Mouse (Mus musculus) hindbrain, embryonic 13.5 days (tissue): ENCODE measurements around the gene Olfr926. TPM values are rescaled to one million over a fixed set of nuclear protein-coding genes. Genes with fewer than 3 reads are reported as not detected.
"Not testable (repeated sequence)": the region's sequence is repeated elsewhere in the genome, so short reads cannot be mapped to it uniquely, and the experiment has no call there.

ENCODE experiments used
- ATAC-seq: fragments of 200-750 bp; cut with Nextera tagmentation; 2 replicates; pipeline ENCODE4 v1.8.0; 2017; ENCODE audit warnings: moderate TSS enrichment; ENCODE audit not compliant: low FRiP score
- H3K27ac ChIP-seq: fragments of 300-500 bp; sonication (generic); 2 replicates; pipeline ENCODE4 v1.5.1; 2015; ENCODE audit warnings: inconsistent platforms, mild to moderate bottlenecking, moderate library complexity
- H3K27me3 ChIP-seq: fragments of 300-500 bp; sonication (generic); 2 replicates; pipeline ENCODE4 v1.6.1; 2015; ENCODE audit warnings: mild to moderate bottlenecking, inconsistent platforms
- H3K36me3 ChIP-seq: fragments of 300-500 bp; sonication (generic); 2 replicates; pipeline ENCODE4 v1.6.1; 2015; ENCODE audit warnings: mild to moderate bottlenecking, inconsistent platforms
- H3K4me1 ChIP-seq: fragments of 300-500 bp; sonication (generic); replicated peaks from 2 replicates; pipeline ENCODE4 v1.6.1; 2015; ENCODE audit warnings: inconsistent platforms
- H3K4me2 ChIP-seq: fragments of 300-500 bp; sonication (generic); 2 replicates; pipeline ENCODE4 v1.6.1; 2015; ENCODE audit warnings: inconsistent platforms, mild to moderate bottlenecking, moderate library complexity
- H3K4me3 ChIP-seq: fragments of 300-500 bp; sonication (generic); 2 replicates; pipeline ENCODE4 v1.5.1; 2015; ENCODE audit warnings: mild to moderate bottlenecking, inconsistent platforms
- H3K9ac ChIP-seq: fragments of 300-500 bp; sonication (generic); 2 replicates; pipeline ENCODE4 v1.6.1; 2015; ENCODE audit warnings: mild to moderate bottlenecking, inconsistent platforms
- H3K9me3 ChIP-seq: fragments of 300-500 bp; sonication (generic); 2 replicates; pipeline ENCODE4 v1.6.1; 2016; ENCODE audit warnings: inconsistent platforms
- WGBS: fragments of 180-500 bp; shearing (Covaris S2); methylation state at CpG from one replicate; pipeline ENCODE4 v1.1.7; 2015; 5-methylcytosine and 5-hydroxymethylcytosine counted together
- polyA plus RNA-seq: library from polyadenylated mRNA; unstranded; fragments of >200 nt; fragmentation: Nextera tagmentation; extraction: Ambion mirVana; gene quantifications from 2 replicates; pipeline ENCODE4 v1.2.1, GENCODE M21; 2015

Olfr926 gene
- polyA plus RNA-seq: not detected in 2 replicates

DNA sequence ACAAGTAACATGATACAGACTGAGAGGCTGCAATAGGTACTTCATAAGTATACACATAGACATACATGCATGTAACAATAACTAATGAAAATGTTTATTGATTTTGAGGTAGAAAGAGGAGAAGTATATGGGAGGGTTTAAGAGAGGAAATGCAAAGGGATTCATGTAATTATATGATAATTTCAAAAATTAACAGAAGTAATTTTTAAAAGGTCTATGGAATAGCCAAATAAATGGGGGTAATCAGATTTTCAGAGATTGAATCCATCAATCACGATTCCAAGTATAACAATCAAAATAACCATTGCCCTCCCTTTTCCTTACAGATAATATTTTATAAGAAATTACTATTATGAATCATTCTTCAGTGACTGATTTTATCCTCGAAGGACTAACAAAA lies at the start of gene Olfr926:
TSS of gene Olfr926 (plus strand) at position 301 of the 400 bp plus-strand sequence.
- WGBS: 89% methylated on average over 2 of the region's 2 CpGs
- Histone ChIP-seq H3K4me2 (no peak within 1 kb of the TSS), H3K4me3 (no peak within 1 kb of the TSS), H3K27ac (no peak within 1 kb of the TSS), H3K9me3 (peaks cover 5% of the 10 kb centered on the region), H3K36me3 (no peaks in the 10 kb centered on the region), H3K9ac (no peak within 1 kb of the TSS), H3K4me1 (no peaks in the 10 kb centered on the region), H3K27me3 (no peaks in the 10 kb centered on the region)
- no peak for ATAC-seq

DNA sequence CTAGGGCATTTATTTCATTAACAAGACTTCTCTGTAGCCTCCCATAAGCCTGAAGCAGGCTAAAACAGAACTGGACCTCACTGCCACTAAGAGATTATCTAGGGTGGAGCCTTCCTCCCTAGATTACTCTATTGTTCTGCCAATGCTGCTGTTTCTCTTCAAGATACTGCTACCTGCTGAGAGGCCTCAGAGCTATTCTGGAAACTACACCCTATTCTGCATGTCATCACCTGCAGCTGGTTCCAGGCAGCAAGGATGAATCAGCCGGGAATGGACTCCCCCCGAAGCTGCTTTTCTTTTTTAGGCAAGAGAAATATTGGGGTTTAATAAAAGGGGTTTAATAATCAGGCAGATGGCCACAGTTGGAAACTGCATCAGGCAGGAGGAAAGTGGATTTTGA lies 43.9 kb upstream of the Olfr926 start:
- WGBS: 85% methylated on average over 2 of the region's 2 CpGs

DNA sequence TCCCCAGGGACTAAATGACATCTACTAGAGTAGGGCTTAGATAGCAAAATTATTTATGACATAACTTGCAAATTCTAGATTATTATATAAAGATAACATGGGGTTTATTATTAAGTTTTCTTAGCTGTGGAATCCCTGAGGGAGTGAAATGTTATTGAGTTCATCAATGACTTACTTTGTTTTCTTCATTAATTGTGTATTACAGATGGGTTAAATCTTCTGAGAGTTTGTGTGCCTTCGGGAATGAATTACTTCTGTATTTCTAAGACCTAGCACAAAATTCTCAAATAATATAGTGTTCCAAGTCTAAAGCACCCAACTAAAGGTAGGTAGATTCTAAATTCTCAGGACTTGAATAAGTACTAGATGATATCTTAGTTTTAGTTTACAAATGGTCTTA lies 32.8 kb upstream of the Olfr926 start, which contains the start of gene Olfr924:
TSS of gene Olfr924 (plus strand) at position 301 of the 400 bp plus-strand sequence.
- Histone ChIP-seq H3K4me2 (no peak within 1 kb of the TSS), H3K4me1 (no peaks in the 10 kb centered on the region), H3K9ac (no peak within 1 kb of the TSS), H3K9me3 (no peaks in the 10 kb centered on the region), H3K4me3 (no peak within 1 kb of the TSS), H3K27me3 (no peaks in the 10 kb centered on the region), H3K36me3 (no peaks in the 10 kb centered on the region), H3K27ac (no peak within 1 kb of the TSS)
- WGBS: 93% methylated on average over 1 of the region's 1 CpGs
- no peak for ATAC-seq

More for the DNA sequence above, 43.9 kb upstream of the Olfr926 start:
- Histone ChIP-seq H3K4me2 (no peak overlapping the region), H3K27me3 (no peaks in the 10 kb centered on the region), H3K9me3 (no peaks in the 10 kb centered on the region), H3K36me3 (no peaks in the 10 kb centered on the region), H3K4me3 (no peak overlapping the region), H3K27ac (no peak overlapping the region), H3K4me1 (no peaks in the 10 kb centered on the region), H3K9ac (no peak overlapping the region)
- ATAC-seq: no peak

DNA sequence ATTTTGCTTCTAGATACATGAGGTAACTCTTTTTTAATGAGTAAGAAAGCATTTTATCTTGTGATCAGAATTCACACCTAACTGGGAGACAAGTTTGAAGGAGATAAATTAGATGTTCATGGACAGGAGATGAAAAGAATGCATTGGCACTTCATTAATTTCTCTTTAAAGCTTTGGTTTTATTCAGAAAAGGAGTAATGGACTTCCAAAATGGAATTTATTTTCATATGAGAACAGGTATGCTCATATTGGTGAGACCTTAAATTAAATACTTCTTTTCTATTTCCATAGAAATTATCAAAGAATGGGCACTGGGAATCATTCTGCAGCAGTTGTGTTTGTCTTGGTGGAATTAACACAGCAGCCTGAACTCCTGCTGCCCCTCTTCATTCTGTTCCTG lies 22.2 kb upstream of the Olfr926 start, which contains the start of gene Olfr26:
TSS of gene Olfr26 (plus strand) at position 301 of the 400 bp plus-strand sequence.
- no peak within 1 kb of the TSS for H3K4me2 ChIP-seq
- ATAC-seq: no peak

DNA sequence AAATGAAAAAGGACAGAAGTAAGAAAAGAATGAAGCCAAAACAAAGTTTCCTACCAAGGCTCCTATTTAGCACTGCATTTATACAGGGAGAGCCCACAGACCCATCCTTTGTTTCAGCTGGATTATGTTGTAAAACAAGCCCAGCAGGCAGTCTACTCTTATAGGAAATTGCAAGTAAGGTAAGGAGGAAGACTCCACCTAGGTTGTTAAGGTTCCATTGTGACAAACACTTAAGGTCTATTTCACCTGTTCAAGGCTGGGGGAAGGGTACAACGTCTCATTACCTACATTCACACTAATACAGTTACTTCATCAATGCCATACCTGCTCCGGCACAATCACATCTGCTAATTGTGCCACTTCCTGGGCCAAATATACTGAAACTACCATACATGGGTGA lies 2.0 kb upstream of the Olfr926 start:
- not testable (repeated sequence) for H3K36me3 ChIP-seq, H3K4me1 ChIP-seq, ATAC-seq, H3K4me3 ChIP-seq, H3K27ac ChIP-seq, H3K4me2 ChIP-seq, H3K9me3 ChIP-seq, H3K9ac ChIP-seq, H3K27me3 ChIP-seq
- 57% methylated on average over 2 of the region's 2 CpGs for WGBS

More for the DNA sequence above, 22.2 kb upstream of the Olfr926 start, which contains the start of gene Olfr26:
- no peak within 1 kb of the TSS for H3K27ac ChIP-seq
- no peak within 1 kb of the TSS for H3K4me3 ChIP-seq
- no peaks in the 10 kb centered on the region for H3K27me3 ChIP-seq
- no peaks in the 10 kb centered on the region for H3K36me3 ChIP-seq
- no peak within 1 kb of the TSS for H3K9ac ChIP-seq
- H3K9me3 ChIP-seq: no peaks in the 10 kb centered on the region
- H3K4me1 ChIP-seq: no peaks in the 10 kb centered on the region

Other genes with a start within 250 kb of the Olfr926 start
- not detected in 2 replicates for gene Olfr916, start 217.3 kb upstream of the Olfr926 start, polyA plus RNA-seq
- not detected in 2 replicates for gene Olfr917, start 211.3 kb upstream of the Olfr926 start, polyA plus RNA-seq
- not detected in 2 replicates for gene Olfr918, start 202.5 kb upstream of the Olfr926 start, polyA plus RNA-seq
- gene Olfr919, start 173.5 kb upstream of the Olfr926 start, polyA plus RNA-seq: not detected in 2 replicates
- gene Vwa5a, start 158.9 kb upstream of the Olfr926 start, polyA plus RNA-seq: 8.6 and 9.1 TPM in 2 replicates
- not detected in 2 replicates for gene Olfr920, start 124.8 kb upstream of the Olfr926 start, polyA plus RNA-seq
- gene Olfr921, start 104.1 kb upstream of the Olfr926 start, polyA plus RNA-seq: not detected in 2 replicates
- not detected in 2 replicates for gene Olfr922, start 62.5 kb upstream of the Olfr926 start, polyA plus RNA-seq
- not detected in 2 replicates for gene Olfr923, start 50.6 kb upstream of the Olfr926 start, polyA plus RNA-seq
- gene Olfr924, start 32.7 kb upstream of the Olfr926 start, polyA plus RNA-seq: not detected in 2 replicates
- gene Olfr26, start 22.1 kb upstream of the Olfr926 start, polyA plus RNA-seq: not detected in 2 replicates
- gene Olfr930, start 52.7 kb downstream of the Olfr926 start, polyA plus RNA-seq: not detected in 2 replicates
- not detected in 2 replicates for gene Olfr933, start 95.2 kb downstream of the Olfr926 start, polyA plus RNA-seq
- gene Olfr934, start 111.2 kb downstream of the Olfr926 start, polyA plus RNA-seq: not detected in 2 replicates
- gene Olfr935, start 122.6 kb downstream of the Olfr926 start, polyA plus RNA-seq: not detected in 2 replicates
- gene Olfr146, start 146.3 kb downstream of the Olfr926 start, polyA plus RNA-seq: not detected in 2 replicates
- gene Olfr937, start 187.8 kb downstream of the Olfr926 start, polyA plus RNA-seq: not detected in 2 replicates
- not detected in 2 replicates for gene Olfr938, start 201.8 kb downstream of the Olfr926 start, polyA plus RNA-seq